Mouse (Mus musculus) neural tube, embryonic 12.5 days (tissue): Measurements from ENCODE around the gene Olfr170. TPM values are rescaled to one million over a fixed set of nuclear protein-coding genes. Genes with fewer than 3 reads are reported as not detected.
"Not testable (repeated sequence)": the region's sequence is repeated elsewhere in the genome, so short reads cannot be mapped to it uniquely, and the experiment has no call there.

Experiments
- ATAC-seq: fragments of 200-750 bp; cut with Nextera tagmentation; 2 replicates; pipeline ENCODE4 v1.8.0; 2017; ENCODE audit warnings: low read depth, mild to moderate bottlenecking, moderate TSS enrichment, moderate library complexity; ENCODE audit not compliant: low FRiP score
- H3K27ac ChIP-seq: fragments of 300-500 bp; sonication (generic); 2 replicates; pipeline ENCODE4 v1.5.1; 2016
- H3K27me3 ChIP-seq: fragments of 300-500 bp; sonication (generic); replicated peaks from 2 replicates; pipeline ENCODE4 v1.6.1; 2016; ENCODE audit warnings: mild to moderate bottlenecking
- H3K36me3 ChIP-seq: fragments of 300-500 bp; sonication (generic); 2 replicates; pipeline ENCODE4 v1.6.1; 2016; ENCODE audit warnings: mild to moderate bottlenecking
- H3K4me1 ChIP-seq: fragments of 300-500 bp; sonication (generic); 2 replicates; pipeline ENCODE4 v1.6.1; 2016
- H3K4me2 ChIP-seq: fragments of 300-500 bp; sonication (generic); replicated peaks from 2 replicates; pipeline ENCODE4 v1.6.1; 2016; ENCODE audit warnings: mild to moderate bottlenecking
- H3K4me3 ChIP-seq: fragments of 300-500 bp; sonication (generic); 2 replicates; pipeline ENCODE4 v1.5.1; 2016
- H3K9ac ChIP-seq: fragments of 300-500 bp; sonication (generic); 2 replicates; pipeline ENCODE4 v1.6.1; 2016; ENCODE audit warnings: mild to moderate bottlenecking
- H3K9me3 ChIP-seq: fragments of 300-500 bp; sonication (generic); 2 replicates; pipeline ENCODE4 v1.6.1; 2016; ENCODE audit warnings: mild to moderate bottlenecking
- WGBS: fragments of 180-500 bp; shearing (Covaris S2); methylation state at CpG from one replicate; pipeline ENCODE4 v1.1.7; 2016; 5-methylcytosine and 5-hydroxymethylcytosine counted together
- polyA plus RNA-seq: library from polyadenylated mRNA; unstranded; fragments of >200 nt; fragmentation: Nextera tagmentation; extraction: Ambion mirVana; gene quantifications from 2 replicates; pipeline ENCODE4 v1.2.1, GENCODE M21; 2016

Gene Olfr170
- not detected in 2 replicates for polyA plus RNA-seq

- H3K4me1 ChIP-seq, H3K9me3 ChIP-seq, H3K4me2 ChIP-seq, H3K27ac ChIP-seq, ATAC-seq, H3K9ac ChIP-seq, H3K27me3 ChIP-seq, H3K4me3 ChIP-seq, H3K36me3 ChIP-seq: not testable (repeated sequence)
- WGBS: 91% methylated on average over 2 of the region's 2 CpGs
Measured at GRCm38 (mm10) chr16:19611782-19612181, at the start of gene Olfr170. Olfr170 (minus strand) TSS chr16:19611882.

GRCm38 (mm10) chr16:19629816-19630215 lies 18.1 kb upstream of the Olfr170 start, which contains the start of gene Olfr171:
Olfr171 (minus strand) TSS chr16:19629916.
- Histone ChIP-seq H3K4me1 (no peaks in the 10 kb centered on the region), H3K27me3 (no peaks in the 10 kb centered on the region), H3K9me3 (peaks cover 11% of the 10 kb centered on the region; the same call in 1 of the 2 replicates), H3K36me3 (no peaks in the 10 kb centered on the region), H3K9ac (no peak within 1 kb of the TSS), H3K4me3 (no peak within 1 kb of the TSS), H3K27ac (no peak within 1 kb of the TSS), H3K4me2 (no peak within 1 kb of the TSS)
- 80% methylated on average over 1 of the region's 1 CpGs for WGBS
- ATAC-seq: no peak

- Histone ChIP-seq H3K9ac (no peak overlapping the region), H3K4me1 (no peaks in the 10 kb centered on the region), H3K4me2 (no peak overlapping the region), H3K36me3 (no peaks in the 10 kb centered on the region), H3K27ac (no peak overlapping the region), H3K4me3 (no peak overlapping the region), H3K27me3 (no peaks in the 10 kb centered on the region), H3K9me3 (no peaks in the 10 kb centered on the region)
- WGBS: 61% methylated on average over 2 of the region's 2 CpGs
- ATAC-seq: no peak
Measured at GRCm38 (mm10) chr16:19603166-19603565, 8.5 kb downstream of the Olfr170 start.

GRCm38 (mm10) chr16:19571709-19572108 lies 40.0 kb downstream of the Olfr170 start, which contains the start of gene Olfr169:
Olfr169 (minus strand) TSS chr16:19571809.
- not testable (repeated sequence) for H3K9ac ChIP-seq, H3K4me3 ChIP-seq, H3K27me3 ChIP-seq, ATAC-seq, H3K36me3 ChIP-seq, H3K27ac ChIP-seq, H3K4me2 ChIP-seq, H3K9me3 ChIP-seq, H3K4me1 ChIP-seq
- 86% methylated on average over 2 of the region's 2 CpGs for WGBS

Other genes with a start within 250 kb of the Olfr170 start
- not detected in 2 replicates for gene Olfr165, start 188.7 kb downstream of the Olfr170 start, polyA plus RNA-seq
- not detected in 2 replicates for gene Olfr166, start 128.2 kb downstream of the Olfr170 start, polyA plus RNA-seq
- not detected in 2 replicates for gene Olfr167, start 89.6 kb downstream of the Olfr170 start, polyA plus RNA-seq
- not detected in 2 replicates for gene Olfr168, start 76.3 kb downstream of the Olfr170 start, polyA plus RNA-seq
- not detected in 2 replicates for gene Olfr169, start 40.1 kb downstream of the Olfr170 start, polyA plus RNA-seq
- not detected in 2 replicates for gene Olfr171, start 18.0 kb upstream of the Olfr170 start, polyA plus RNA-seq
- not detected in 2 replicates for gene Lamp3, start 94.5 kb upstream of the Olfr170 start, polyA plus RNA-seq
- gene B3gnt5, start 148.3 kb upstream of the Olfr170 start, polyA plus RNA-seq: 42.8 and 43.7 TPM in 2 replicates